Mouse (Mus musculus) heart, adult 9 months (tissue): ENCODE measurements at regions not wholly inside any gene's neighbourhood (a gene's known extent, or its start where the extent isn't known, plus 50 kb on each side); places are given as distances from the start of the nearest gene placed in this dataset.
A peak's percentile ranks its signal among the peaks of the same experiment; 100 is the strongest.

Experiments used
- DNase-seq, 2 experiments: peaks; one replicate each; pipeline ENCODE4 v3.0.0; 2022; ENCODE audit warnings: low spot score in 2 of 2

GRCm38 (mm10) chr1:167517611-167518110 is 51.1 kb upstream of the Lrrc52 start:
- DNase-seq = peak in 1 of 2 experiments; percentile 4

DNA sequence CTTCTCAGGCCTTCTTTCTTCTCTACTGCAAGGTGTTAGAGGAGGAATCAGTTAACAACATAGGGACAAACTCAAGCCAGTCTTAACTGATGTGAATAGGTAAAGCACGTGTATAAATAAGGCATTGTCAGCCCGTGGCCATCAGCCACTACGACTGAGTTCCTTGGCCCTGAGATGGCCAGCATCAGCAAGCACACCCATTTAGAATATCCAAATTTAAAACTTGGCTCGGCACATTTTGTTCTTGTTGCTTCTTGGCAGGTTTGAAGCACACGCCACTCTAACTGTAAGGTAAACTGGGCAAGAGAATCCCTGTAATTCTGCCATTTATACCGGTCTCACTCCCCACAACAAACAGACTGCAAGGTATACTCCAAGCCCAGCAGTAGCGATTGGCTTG is 57.3 kb upstream of the Lrrc52 start:
- DNase-seq = peak; percentile 29 to 40

DNA sequence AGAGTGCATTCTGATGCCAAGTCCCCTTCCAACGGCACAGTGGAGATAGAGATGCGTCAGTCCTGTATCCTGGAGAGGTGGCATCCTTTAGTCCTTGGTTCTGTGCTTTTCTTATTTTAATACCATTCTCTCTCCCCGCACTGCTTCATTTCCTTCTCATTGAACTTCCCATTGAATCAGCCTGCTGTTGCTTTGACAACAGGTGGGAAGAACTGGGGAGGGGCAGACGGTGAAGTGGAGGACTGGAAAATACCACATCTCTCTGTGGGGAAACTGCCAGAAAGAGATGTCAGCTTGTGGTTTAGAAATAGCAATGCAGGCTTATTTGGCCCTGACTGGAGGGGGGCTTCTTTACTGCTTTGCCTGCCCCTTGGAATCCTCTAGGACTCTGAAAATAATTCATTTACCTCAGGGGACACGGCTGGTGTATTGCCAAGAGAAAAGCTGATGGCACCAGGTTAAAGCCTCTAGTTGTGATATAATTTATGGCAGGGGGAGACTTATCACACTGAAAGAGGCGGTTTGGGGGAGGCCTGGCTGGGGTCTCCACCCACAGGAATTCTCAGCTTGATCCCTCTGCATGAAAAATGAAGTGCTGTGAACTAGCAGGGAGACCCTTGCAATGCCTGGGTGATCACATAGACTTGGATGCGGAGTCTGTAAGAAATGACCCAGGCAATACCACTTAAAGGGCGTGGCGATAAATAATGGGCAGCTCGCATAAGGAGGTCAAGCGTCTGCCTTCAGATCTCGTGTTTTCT is 65.4 kb upstream of the Rxrg start:
- DNase-seq = no peak

DNA sequence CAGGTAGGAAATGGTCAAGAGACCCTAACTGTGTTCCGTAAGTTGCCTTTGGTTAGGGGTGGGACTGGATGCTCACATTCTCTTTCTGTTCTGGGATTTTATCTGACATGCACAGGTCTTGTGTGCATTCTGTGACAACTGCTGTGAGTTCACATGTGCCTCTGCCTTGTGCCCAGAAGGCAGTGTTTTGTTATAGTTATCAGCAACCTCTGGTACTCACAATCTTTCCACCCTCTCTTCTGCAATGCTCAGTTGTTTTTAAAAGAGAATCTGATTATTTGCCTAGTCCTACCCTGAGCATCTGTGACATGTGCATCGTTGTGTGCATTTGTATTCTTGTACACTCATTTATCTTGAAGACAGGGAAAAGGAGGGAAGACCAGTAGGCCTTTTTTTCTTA is 52.2 kb upstream of the Rxrg start:
- no peak for DNase-seq

GRCm38 (mm10) chr1:167547248-167547647 is 50.9 kb upstream of the Rxrg start:
- no peak for DNase-seq
